Comparison of ENCODE assay signal across 13 mouse cellular contexts in the genomic region with DNA sequence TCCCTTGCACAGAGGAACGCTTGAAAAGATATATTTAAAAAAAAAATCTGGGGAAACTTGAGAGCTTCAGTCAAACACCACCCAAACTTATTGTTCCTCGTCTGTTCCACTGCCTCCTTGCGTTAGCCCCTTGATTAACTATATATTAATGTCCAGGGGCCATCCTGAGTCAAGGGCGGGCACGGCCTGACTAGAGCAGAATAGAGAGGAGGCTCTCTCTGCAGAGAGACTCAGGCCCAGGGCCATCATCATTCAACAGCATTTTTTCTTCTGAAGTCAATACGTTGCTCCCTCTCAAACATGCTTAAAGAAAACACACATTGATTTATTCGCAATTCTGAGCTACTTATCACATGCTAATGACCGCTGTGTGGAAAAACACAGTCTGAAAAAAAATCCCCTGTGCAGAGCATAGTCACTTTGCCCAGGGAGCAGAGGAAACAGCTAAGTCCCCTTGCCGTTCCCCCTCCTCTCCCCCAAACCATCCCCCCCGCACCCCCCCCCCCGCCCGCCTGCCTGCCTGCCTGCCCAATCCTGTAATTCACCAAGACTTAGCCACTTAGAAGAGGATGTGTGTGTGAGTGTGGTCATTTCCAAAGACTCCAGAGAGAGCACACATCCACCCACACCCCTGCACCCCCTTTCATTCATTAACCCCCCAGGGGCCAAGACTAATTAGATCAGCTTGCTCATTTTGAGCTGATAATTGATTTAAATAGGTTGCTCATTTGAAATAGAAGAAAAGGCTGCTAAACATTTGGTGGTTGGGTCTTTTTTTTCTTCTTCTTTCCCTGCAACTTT.
DNase-seq lines count a peak whose midpoint lies in the region; ATAC-seq and TF ChIP-seq lines count a peak whose summit lies in the region.
"Had no signal": no experiment of that assay in that cellular context is flagged by ENCODE, and none has a peak within 500 bp of the region (broad histone marks: within the 10 kb centered on the region; RNA-seq: fewer than 3 reads in every experiment).

No protein-coding gene starts in this region.

- TF ChIP-seq CTCF in hindbrain, postnatal 0 days (IDR thresholded peaks at IDR 0.05; ENCODE audit: low read depth) = no peak

- 36% methylated on average over 11 of the region's 12 CpGs for WGBS in heart, embryonic 12.5 days
- WGBS in forebrain, embryonic 12.5 days = 25% methylated on average over 10 of the region's 12 CpGs
- whole genome bisulfite sequencing in hindbrain, postnatal 0 days = 19% methylated on average over 11 of the region's 12 CpGs
- 14% methylated on average over 12 of the region's 12 CpGs for WGBS in neural tube, embryonic 12.5 days

- no peak overlapping the region for H3K27ac ChIP-seq in heart, embryonic 12.5 days (ENCODE audit: poor library complexity, severe bottlenecking)
- H3K27ac ChIP-seq in forebrain, embryonic 12.5 days = no peak overlapping the region
- no peak overlapping the region for H3K27ac ChIP-seq in hindbrain, postnatal 0 days
- no peak overlapping the region for H3K27ac ChIP-seq in neural tube, embryonic 12.5 days
- H3K27ac ChIP-seq: embryonic facial prominence, embryonic 12.5 days; limb, embryonic 15.5 days had no signal

- no peak overlapping the region for H3K9ac ChIP-seq in heart, embryonic 12.5 days
- no peak overlapping the region for H3K9ac ChIP-seq in forebrain, embryonic 12.5 days
- no peak overlapping the region for H3K9ac ChIP-seq in hindbrain, postnatal 0 days (replicated peaks; ENCODE audit: low read length)
- no peak overlapping the region for H3K9ac ChIP-seq in neural tube, embryonic 12.5 days
- H3K9ac ChIP-seq: embryonic facial prominence, embryonic 12.5 days; limb, embryonic 15.5 days had no signal

- no peaks in the 10 kb centered on the region for H3K36me3 ChIP-seq in heart, embryonic 12.5 days
- no peaks in the 10 kb centered on the region for H3K36me3 ChIP-seq in forebrain, embryonic 12.5 days (replicated peaks)
- no peaks in the 10 kb centered on the region for H3K36me3 ChIP-seq in hindbrain, postnatal 0 days (ENCODE audit: insufficient read depth, low read length)
- no peaks in the 10 kb centered on the region for H3K36me3 ChIP-seq in neural tube, embryonic 12.5 days
- H3K36me3 ChIP-seq: embryonic facial prominence, embryonic 12.5 days; limb, embryonic 15.5 days had no signal

- no peak overlapping the region for H3K4me2 ChIP-seq in heart, embryonic 12.5 days
- H3K4me2 ChIP-seq in forebrain, embryonic 12.5 days = no peak overlapping the region
- no peak overlapping the region for H3K4me2 ChIP-seq in hindbrain, postnatal 0 days (ENCODE audit: low read depth, low read length)
- no peak overlapping the region for H3K4me2 ChIP-seq in neural tube, embryonic 12.5 days (replicated peaks)
- H3K4me2 ChIP-seq: embryonic facial prominence, embryonic 12.5 days; limb, embryonic 15.5 days had no signal

- no peaks in the 10 kb centered on the region for H3K4me1 ChIP-seq in heart, embryonic 12.5 days (replicated peaks)
- H3K4me1 ChIP-seq in forebrain, embryonic 12.5 days = peaks cover 11% of the 10 kb centered on the region; the same call in 1 of the 2 replicates
- 0 out of 2 replicates have a peak, but pooled peaks cover 8% of the 10 kb centered on the region for H3K4me1 ChIP-seq in hindbrain, postnatal 0 days (ENCODE audit: insufficient read depth, low read length)
- peaks cover 9% of the 10 kb centered on the region for H3K4me1 ChIP-seq in neural tube, embryonic 12.5 days

- ATAC-seq in heart, embryonic 12.5 days (ENCODE audit: insufficient number of reproducible peaks, low FRiP score) = no peak
- peak; percentile 84; the same call in 1 of the 2 replicates for ATAC-seq in forebrain, embryonic 12.5 days (ENCODE audit: low FRiP score)
- ATAC-seq in hindbrain, postnatal 0 days = peak; percentile 58; the same call in 1 of the 2 replicates
- ATAC-seq in neural tube, embryonic 12.5 days (ENCODE audit: low FRiP score, low read depth) = peak; percentile 92

- peak; percentile 56 for DNase-seq in heart, adult 11 months
- DNase-seq in hindbrain, postnatal 0 days (ENCODE audit: low spot score) = peak; percentile 52
- DNase-seq in ovary, postnatal 10 days (ENCODE audit: low spot score) = no peak
- no peak for DNase-seq in urinary bladder, postnatal 25 days (ENCODE audit: low spot score)
- DNase-seq in right cerebral cortex, postnatal 4 days = no peak
- DNase-seq: gastrocnemius, postnatal 36 days; lung, postnatal 36 days; thymus, postnatal 14 days had no signal

- H3K9me3 ChIP-seq in heart, embryonic 12.5 days (replicated peaks) = no peaks in the 10 kb centered on the region; the same call in 1 of the 2 replicates
- H3K9me3 ChIP-seq in forebrain, embryonic 12.5 days = 0 out of 2 replicates have a peak, but pooled peaks cover 3% of the 10 kb centered on the region
- no peaks in the 10 kb centered on the region for H3K9me3 ChIP-seq in hindbrain, postnatal 0 days (ENCODE audit: low read length)
- H3K9me3 ChIP-seq in neural tube, embryonic 12.5 days = no peaks in the 10 kb centered on the region
- H3K9me3 ChIP-seq: embryonic facial prominence, embryonic 12.5 days; limb, embryonic 15.5 days had no signal

- H3K27me3 ChIP-seq in heart, embryonic 12.5 days (replicated peaks) = no peaks in the 10 kb centered on the region
- peaks cover 91% of the 10 kb centered on the region for H3K27me3 ChIP-seq in forebrain, embryonic 12.5 days
- peaks cover 4% of the 10 kb centered on the region; the same call in 1 of the 2 replicates for H3K27me3 ChIP-seq in hindbrain, postnatal 0 days (ENCODE audit: insufficient read depth, low read length)
- H3K27me3 ChIP-seq in neural tube, embryonic 12.5 days (replicated peaks) = peaks cover 67% of the 10 kb centered on the region
- H3K27me3 ChIP-seq: embryonic facial prominence, embryonic 12.5 days had no signal

- no peak overlapping the region for H3K4me3 ChIP-seq in heart, embryonic 12.5 days
- H3K4me3 ChIP-seq in forebrain, embryonic 12.5 days (replicated peaks) = no peak overlapping the region
- no peak overlapping the region for H3K4me3 ChIP-seq in hindbrain, postnatal 0 days (ENCODE audit: low read length)
- no peak overlapping the region for H3K4me3 ChIP-seq in neural tube, embryonic 12.5 days
- H3K4me3 ChIP-seq: embryonic facial prominence, embryonic 12.5 days; limb, embryonic 15.5 days had no signal

Comparison
In these comparisons a context has a peak if more than half of its experiments do, and no peak if none do; other contexts are left out.
1. DNase-seq: peak in heart, adult 11 months (single experiment) and hindbrain, postnatal 0 days (single experiment); none in ovary, postnatal 10 days (single experiment), urinary bladder, postnatal 25 days (single experiment) and right cerebral cortex, postnatal 4 days (single experiment).